Mouse (Mus musculus) lung, adult 2 months (tissue): ENCODE data around the gene Tex26.

Experiments used
- CTCF ChIP-seq: fragments of 200-500 bp; IDR thresholded peaks from 2 replicates; pipeline ENCODE4 v1.5.1; 2011; ENCODE audit warnings: mild to moderate bottlenecking, low read length, control low read depth; ENCODE audit not compliant: insufficient read depth
- POLR2A ChIP-seq: fragments of 200-500 bp; IDR thresholded peaks from 2 replicates; pipeline ENCODE4 v1.6.1; 2011; ENCODE audit warnings: low read depth, mild to moderate bottlenecking, control low read depth, low read length, borderline replicate concordance; ENCODE audit errors: extremely low read depth

- TF ChIP-seq CTCF (no peak), POLR2A (no peak)
Measured at GRCm38 (mm10) chr5:149409502-149409901, 30.0 kb upstream of the Tex26 start.
